Mouse (Mus musculus): ENCODE results near the gene Map2k2.

The Map2k2 gene

DNA sequence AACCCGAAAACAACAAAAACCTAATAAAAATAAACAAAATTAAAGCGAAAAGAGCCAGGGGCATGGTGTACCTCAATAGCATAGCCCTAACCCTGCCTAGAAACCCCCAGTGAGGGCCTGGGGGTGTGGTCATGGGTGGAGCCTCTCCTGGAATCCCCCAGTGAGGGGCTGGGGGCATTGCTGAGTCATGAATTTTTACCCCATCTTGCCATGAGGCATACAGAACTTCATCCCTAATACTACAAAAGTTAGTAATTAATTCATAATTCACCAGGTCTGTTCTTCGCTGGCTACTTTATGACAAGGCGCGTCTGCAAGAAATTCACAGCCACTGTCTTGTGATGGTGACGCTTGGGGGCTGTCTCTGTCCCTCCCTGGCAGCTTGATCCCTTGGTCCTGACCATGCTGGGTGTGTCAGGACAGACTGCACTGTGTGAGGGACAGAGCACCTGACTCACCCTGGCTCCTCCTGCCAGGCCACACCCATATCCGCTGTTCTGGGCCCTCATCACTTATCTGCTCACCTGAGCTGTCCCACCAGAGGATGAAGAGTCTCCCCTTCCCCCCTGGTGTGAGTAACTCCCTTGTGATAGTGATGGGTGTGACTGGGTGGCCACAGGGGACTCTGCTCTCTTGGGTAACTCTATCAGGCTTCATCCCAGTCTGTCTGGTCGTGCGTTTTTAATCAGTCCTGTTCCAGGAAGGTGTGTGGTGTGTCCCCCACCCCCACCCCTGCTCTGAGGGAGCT is 10.6 kb upstream of the Map2k2 start:
- DNase-seq (ENCODE audit: extremely low read depth, low read depth) = no peak

DNA sequence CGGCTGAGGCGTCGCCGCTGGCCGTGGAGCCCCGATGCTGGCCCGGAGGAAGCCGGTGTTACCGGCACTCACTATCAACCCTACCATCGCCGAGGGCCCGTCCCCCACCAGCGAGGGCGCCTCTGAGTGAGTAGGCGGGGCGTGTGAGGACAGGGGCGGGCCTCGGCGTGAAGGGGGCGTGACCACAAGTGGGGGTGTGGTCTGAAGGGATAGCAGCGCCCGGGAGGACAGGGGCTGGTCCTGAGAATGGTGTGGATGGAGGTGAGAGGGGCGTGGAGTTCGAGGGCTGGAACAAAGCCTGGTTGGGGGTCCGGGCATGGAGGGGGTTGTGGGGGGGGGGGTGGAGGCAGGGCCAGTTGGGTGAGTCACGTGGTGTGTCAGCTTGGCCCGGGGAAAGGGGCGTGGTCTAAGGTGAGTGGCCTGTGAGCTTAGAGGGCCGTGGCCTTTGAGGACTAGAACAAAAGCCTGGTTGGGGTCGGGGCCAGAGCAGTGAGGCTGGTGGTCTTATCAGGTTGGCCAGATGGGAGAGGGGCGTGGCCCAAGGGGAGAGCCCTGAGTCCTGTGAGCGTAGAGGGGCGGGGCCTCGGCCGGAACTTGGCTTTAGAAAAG is 502 bp downstream of the Map2k2 start:
- DNase-seq (ENCODE audit: extremely low read depth, low read depth) = peak; percentile 76

DNA sequence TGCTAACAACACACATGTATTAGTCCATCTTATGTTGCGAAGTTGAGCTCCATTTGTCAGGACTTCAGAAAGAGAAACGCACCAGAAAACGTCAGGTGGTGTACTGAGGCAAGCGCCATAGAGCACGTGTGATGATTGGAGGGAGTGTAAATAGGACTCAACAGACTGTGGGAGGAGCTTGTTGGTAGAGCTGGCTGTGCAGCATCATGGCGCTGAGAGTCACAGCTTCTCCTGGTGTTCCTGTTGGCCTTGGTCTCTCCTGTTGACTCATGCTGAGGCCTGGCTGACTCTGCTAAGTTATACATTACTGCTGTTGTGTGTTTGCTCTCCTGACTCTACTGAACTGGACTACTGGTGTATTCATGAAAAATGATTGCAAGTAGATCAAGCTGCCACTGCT is 7.2 kb downstream of the Map2k2 start:
- DNase-seq (ENCODE audit: extremely low read depth, low read depth) = no peak

DNA sequence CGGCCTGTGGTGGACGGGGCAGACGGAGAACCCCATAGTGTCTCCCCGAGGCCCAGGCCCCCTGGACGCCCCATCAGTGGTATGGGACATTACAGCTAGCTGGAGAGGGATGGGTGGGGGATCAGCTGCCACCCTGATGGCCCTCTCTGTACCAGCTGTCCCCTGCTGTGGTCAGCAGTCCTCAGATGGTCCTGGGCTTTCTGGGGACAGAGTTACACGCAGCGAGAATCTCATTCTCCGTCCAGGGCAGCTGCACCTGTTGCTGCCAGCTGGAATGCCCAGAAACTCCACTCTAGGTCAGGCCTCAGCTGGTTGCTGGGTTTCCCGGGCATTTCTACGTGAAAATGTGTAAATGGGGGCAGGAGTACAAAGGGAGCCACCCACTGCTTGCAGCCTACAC is 13.9 kb downstream of the Map2k2 start:
- no peak for DNase-seq (ENCODE audit: extremely low read depth, low read depth)

DNA sequence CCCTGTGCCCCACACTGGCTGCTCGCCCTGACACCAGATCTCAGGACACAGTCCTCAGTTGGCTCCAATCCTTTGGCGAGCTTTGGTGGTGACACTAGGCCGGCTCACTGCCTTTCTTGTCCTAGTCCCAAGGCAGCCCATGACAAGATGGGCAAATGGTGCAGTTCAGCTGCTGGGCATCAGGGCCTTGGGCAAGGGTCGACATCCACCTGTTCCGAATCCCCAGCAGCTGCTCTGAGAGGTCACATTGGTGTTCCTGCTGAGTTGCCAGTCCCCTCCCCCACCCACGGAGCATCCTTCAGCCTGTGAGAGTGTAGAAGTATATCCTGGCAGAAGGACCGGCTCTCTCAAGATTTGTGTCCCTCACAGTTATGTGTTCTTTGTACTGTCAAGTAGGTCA is 14.9 kb downstream of the Map2k2 start:
- DNase-seq (ENCODE audit: extremely low read depth, low read depth) = no peak

DNA sequence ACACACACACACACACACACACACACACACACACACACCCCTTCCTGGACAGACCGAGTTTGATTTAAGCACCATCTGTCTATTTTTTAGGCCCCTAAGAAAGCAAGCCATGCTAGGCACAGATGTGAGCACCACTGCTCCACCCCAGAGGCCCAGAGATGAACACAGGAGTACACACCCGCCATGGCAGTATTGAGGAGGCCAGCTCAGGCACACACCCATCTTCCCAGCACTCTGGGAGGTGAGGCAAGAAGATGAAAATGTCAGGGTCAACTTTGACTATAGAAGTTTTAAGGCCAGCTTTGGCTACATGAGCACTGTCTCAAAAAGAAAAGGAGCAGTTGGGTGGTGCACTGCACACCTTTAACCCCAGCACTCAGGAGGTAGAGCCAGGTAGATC is 17.2 kb downstream of the Map2k2 start:
- no peak for DNase-seq (ENCODE audit: extremely low read depth, low read depth)

DNA sequence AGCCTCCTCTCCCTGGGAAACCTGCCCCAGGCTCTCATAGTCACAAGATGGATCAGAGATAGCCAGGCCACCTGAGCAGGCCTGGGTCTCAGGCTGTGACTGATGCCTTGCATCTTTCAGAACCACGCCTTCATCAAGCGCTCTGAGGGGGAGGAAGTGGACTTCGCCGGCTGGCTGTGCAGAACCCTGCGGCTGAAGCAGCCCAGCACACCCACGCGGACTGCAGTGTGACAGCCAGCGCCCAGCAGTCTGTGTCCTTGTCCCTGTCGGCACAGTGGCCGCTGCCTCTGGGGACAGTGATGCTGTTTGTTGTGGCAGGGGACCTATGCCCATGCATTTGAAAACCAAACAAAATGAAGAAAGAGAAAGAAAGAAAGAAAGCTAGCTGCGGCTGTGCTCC is 17.8 kb downstream of the Map2k2 start:
- DNase-seq (ENCODE audit: extremely low read depth, low read depth) = no peak

DNA sequence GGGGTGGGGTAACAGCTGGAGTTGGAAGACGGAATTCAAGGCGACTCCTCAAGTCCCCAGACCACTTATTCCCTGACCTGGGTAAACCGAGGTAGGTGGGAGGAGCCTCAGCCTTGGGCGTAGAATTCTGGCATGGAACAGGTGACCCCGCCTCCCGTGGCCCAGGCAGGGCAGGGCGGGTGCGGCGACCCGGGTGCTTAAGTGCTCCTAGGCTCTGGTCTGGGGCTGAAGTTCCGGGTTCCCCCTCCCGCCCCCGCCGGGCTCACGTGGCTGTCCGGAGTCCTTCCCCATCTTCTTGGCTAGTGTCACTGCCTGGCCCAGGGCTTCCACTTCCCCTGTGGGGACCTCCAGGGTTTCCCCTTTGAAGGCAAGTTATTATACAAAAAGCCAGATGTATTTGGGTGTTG is 28.5 kb downstream of the Map2k2 start:
- DNase-seq (ENCODE audit: extremely low read depth, low read depth) = peak; percentile 76

DNA sequence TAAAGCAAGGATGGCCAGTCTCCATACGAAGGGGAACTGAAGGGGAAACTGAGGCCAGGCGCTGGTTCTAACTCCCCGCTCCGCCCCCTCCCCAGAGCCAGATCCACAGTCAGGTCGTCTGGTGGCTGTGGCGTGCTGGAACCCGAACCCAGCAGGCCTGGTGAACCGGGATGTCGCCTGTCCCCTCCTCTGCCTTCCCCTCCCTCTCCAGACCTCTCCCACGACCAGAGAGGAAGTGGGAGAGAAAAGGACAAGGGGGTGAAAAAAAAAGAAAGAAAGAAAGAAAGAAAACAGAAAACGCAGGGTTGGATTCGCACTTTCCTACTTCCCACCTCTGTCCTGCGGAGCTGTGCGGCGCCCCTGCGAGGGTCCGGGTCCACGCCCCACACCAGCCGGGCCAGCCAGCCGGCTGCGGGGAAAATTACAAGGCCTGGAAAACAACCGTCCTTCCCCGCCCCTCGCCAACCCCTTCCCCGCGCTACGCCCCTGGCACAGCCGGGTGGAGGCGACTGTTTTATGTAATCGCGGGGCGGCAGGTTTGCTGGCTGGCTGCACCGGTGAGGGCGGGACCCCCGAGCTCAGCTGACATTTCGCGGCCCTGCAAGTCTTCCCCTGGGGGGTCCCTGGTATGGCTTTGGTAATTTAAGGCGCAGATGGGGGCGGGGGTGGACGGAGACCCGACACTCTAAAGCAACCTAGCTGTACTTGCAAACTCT is 29.4 kb downstream of the Map2k2 start, which contains the start of gene Zbtb7a:
Gene Zbtb7a (plus strand): TSS at position 255 of the 716 bp plus-strand sequence.
- no peak for DNase-seq (ENCODE audit: extremely low read depth, low read depth)

DNA sequence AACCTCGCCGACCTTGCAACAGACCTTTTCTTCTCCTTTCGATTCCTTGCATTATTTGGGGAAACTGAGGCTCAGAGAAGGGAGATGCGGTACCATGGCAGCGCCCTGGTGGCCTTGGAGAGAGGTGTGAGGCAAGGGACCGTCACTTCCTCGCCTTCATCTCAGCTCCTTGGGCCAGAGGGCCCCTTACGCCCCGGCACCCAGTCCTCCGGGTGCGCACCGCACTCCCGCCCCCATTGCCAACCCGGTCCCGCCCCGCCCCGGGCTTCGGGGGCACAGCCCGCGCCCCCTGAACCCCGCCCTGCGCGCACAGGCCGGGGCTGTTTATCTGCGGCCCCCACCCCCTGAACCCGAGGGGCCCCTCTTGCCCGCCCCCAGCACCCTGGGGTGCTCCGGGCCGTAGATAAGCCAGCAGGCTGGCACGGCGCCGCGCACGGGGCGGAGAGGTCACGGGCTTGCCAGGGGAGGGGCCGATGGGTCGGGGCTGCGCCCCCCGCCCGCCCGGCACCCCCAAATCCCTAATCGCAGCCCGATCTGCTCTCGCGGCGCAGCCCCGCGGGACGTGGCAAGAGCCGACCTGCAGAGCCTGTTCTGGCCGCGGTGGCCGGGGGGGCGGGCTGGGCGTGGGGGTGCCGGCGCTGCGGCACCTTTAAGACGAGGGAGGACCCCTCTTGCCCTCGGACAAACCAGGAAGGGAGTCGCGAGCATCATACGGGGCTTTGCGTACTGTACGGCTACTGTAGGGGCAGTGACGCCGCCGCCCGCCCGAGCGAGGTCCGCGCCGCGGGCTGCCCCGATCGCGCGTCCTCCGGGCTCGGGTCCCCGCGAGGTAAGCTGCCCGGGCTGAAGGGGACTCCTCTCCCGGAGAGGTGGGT is 30.4 kb downstream of the Map2k2 start:
- peak; percentile 63 for DNase-seq (ENCODE audit: extremely low read depth, low read depth)

DNA sequence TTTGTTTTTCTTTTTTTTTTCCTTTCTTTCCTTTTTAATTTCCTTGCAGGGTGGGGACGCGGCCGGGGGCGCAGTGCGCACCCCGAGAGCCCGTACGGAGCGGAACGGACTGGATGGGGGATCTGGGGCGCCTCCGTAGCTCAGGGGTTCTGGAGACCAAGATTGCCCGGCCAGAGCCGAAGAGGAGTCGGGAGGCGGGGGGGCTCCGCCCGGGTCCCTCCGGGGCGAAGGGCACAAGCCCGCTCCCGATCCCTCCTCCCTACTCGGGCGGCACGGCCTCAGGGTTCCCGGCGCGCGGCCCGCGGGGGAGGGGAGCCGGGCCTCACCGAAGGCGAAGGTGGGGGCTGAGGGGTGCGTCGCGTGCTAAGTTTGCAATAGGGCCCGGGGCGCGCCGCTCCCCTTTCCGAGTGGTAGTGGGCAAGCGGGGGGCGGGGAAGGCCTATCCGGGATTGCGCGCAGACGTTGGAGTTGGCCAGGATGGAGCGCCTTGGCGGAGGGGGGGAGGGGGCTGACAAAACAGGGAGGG is 31.1 kb downstream of the Map2k2 start:
- DNase-seq (ENCODE audit: extremely low read depth, low read depth) = no peak

DNA sequence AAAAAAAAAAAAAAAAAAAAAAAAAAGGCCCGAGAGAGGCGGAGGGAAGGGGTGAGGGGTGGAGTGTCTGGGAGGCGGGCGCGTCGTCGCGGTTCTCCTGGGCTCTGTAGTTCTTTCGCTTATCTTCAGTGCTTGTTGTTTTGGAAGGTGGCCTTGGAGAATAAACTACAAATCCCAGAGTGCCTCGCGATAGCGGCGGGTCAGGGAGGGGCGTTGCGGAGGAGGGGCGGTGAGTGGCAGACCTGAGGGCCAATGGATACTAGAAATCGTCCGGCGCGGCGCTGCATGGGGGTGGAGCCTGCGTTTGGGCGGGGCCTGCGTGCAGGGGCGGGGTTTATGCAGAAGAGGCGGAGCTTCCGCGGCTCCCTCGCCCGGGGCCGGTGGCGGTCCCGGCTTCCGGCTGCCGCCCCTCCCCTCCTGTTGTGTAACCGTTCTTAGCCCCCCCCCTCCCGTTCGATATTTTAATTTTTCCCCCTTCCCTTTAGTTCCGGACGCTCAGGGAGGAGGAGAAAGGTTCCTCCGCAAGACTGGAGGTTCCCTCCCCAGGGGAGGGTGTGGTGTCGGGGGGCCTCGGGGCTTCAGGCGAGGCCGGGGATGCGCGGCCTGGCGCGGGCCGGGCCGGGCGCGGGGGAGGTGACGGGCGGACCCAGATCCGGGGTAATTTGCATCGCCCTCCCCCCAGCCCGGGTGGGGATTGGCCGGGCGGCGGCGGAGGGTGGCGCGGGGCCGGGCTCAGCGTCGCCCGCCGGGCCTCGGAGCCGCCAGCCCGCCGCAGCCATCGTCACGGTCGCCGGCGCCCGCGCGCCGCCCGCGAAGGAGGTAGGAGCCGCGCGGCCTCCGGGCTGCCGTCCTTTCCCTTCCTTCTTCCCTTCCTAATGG is 31.8 kb downstream of the Map2k2 start:
- peak; percentile 93 for DNase-seq (ENCODE audit: extremely low read depth, low read depth)

DNA sequence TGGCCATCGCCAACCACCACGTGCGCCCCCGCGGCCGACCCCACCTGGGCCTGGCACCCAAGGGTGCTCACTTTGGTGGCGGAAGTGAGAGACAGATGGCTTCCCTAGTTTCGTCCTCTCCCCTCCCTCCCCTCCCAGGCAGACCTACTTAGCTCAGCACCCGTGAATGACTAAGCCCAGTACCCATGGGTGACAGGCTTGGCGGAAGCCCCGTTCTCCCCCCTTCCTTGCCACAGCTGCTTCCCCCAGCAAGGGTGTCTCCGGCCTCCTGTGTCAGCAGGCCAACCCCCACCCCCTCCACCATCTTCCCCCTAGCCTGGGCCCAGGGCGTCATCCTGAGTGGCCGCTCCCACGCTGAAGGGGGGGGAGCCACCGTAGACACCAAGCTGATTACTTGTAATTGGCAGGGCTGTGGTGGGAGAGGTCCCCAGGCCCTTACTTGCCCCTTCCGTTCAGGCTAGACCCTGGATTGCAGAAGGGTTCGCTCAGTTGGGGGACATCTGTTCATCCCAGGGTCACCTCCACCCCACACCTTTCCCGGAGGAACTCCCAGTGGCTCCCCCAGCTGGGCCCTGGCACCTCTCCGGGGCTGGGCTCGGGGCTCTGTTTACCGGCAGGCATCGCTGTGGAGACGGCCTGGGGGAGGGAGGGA is 32.5 kb downstream of the Map2k2 start:
- no peak for DNase-seq (ENCODE audit: extremely low read depth, low read depth)

DNA sequence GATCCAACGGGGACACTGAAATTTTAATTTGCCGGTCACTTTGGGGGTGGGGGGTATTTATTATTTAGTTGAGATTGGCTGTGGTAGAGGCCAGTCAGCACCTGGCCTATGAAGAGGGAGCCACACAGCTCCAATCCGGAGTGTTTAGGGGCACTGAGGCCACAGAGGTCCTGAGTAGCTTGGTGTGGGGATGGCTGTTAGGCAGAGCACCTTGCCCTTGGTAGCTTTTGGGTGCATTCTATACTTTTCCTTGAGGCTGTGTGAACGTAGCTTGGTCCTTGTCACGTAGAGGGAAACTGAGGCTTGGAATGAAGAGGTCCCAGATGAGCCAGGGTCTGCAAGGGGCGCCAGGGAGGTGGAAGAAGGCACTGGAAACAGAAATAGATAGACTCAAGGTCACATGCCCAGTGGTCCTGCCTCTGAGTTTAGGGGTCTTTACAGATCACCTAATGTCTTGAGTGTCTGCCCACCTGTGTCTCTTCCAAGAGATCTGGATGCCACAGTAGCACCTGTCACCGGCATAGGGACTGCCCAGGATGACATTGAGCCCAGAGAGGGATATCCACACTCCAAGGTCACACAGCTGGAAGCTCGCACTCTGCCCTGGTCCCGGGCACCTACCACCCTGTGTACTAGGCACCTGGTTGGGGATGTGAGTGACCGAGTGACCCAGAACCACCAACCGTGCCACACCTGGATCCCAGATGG is 33.3 kb downstream of the Map2k2 start:
- DNase-seq (ENCODE audit: extremely low read depth, low read depth) = no peak

DNA sequence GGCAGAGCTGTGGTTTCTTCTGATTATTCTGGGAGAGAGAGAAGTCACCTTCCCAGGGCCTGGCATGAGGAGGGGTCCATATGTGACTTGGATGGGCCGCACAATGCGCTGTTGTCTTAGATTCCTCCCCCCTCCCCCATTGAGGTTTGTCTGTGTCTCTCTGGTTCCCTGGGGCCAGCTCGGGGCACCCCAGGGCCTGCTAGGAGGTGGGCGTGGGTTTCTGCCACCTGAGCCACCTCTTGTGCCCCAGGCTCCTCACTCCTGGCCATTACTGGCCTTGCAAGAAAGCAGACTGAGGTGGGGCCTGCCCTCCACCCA is 33.8 kb downstream of the Map2k2 start:
- no peak for DNase-seq (ENCODE audit: extremely low read depth, low read depth)

DNA sequence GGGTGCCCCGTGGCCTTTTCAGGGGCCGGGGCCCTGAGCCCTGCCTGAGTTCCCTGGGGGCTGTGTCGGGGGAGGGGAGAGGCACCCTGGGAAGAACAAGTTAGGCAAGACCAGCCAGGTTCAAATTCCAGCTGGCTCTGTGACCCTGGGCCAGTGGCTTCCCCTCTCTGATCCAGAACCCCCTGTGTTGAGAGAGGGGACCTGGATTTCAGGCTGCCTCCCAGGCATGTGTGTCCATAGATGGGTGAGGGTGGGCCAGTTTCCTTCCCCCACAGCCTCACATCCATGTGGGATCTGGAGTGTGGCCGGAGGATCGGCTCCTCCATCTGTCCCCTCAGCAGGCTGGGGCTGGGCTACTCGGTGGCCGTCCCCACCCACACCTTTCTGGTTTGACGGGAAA is 34.3 kb downstream of the Map2k2 start:
- DNase-seq (ENCODE audit: extremely low read depth, low read depth) = no peak

DNA sequence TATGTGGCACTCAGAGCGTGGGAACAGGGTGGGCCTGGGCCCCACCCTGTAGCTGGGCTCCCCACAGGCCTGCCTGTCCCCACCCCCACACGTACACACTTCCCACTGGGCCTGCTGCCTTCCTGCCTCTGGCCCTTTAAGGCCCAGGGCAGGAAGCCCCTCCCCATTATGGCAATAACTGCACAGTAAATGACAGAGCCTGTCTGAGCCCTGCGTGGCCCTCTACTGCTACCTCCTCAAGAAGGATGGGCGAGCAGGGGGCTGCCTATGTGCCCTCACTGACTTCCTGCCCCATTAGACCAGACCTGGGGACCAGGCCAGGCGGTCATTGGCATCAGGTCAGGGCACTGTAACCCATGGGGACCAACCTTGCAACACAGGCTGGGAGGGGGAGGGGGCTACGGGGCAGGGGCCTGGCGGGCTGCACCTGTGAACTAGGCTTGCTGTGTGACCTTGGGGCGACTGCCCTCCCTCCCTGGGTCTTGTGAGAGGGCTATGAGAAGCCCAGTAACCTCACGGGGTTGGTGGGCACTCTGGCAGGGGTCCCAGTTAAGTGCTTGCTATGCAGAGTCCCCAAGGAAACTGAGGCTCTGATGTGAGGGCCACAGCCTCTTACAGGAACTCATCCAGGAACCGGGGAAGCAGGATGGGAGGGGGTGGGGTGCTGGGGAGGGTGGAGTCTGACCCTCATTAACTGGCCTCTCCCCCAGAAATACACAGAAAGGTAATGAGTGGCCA is 35.2 kb downstream of the Map2k2 start:
- DNase-seq (ENCODE audit: extremely low read depth, low read depth) = no peak

DNA sequence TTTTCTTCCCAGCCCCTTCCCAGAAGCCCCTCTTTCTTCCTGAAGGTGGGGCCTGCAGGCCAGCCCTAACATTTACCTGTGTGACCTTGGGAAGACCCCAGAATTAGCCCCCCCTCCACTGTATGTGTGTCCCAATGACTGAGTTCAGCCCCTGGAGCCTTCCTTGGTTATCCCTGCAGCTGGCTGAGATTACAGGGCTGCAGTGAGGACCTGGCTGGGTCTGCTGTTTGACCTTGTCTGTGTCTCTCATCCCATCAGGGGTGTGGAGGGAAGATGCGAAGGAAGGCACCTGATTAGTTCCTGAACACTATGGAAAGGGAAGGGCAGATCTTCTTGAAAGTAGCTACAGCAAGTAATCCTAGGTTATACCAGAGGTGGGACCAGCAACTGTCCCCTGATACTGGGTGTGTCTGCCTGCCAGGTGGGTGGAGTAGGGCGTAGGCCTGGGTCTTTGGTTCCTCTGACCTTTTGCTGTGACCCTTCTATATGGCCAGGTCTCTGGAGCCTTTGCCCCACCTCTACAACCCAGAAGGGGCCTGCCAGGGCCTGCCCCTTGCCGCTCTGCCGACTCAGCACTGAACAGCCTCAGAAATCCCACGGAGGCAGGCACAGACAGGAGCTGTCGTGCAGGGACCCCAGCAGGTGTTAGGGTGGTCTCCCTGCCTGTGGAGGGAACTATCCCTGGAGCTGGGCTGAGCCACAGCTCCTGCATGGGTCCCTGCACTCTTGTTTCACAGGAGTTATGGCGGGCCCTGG is 35.9 kb downstream of the Map2k2 start:
- no peak for DNase-seq (ENCODE audit: extremely low read depth, low read depth)
